Mouse (Mus musculus) liver, embryonic 16.5 days (tissue): ENCODE results near the gene Bach1. TPM values are rescaled to one million over a fixed set of nuclear protein-coding genes. Genes with fewer than 3 reads are reported as not detected.

Source experiments
- ATAC-seq: fragments of 200-750 bp; cut with Nextera tagmentation; 2 replicates; pipeline ENCODE4 v1.8.0; 2017; ENCODE audit warnings: low read depth, mild to moderate bottlenecking, moderate number of reproducible peaks, moderate library complexity
- H3K27ac ChIP-seq: fragments of 300-500 bp; sonication (generic); 2 replicates; pipeline ENCODE4 v1.5.1; 2014; ENCODE audit warnings: mild to moderate bottlenecking, low read length
- H3K27me3 ChIP-seq: fragments of 300-500 bp; sonication (generic); 2 replicates; pipeline ENCODE4 v1.6.1; 2014; ENCODE audit warnings: low read depth, low read length, mixed read lengths; ENCODE audit not compliant: control insufficient read depth, insufficient read depth
- H3K36me3 ChIP-seq: fragments of 300-500 bp; sonication (generic); 2 replicates; pipeline ENCODE4 v1.6.1; 2014; ENCODE audit warnings: mild to moderate bottlenecking; ENCODE audit not compliant: control insufficient read depth, insufficient read depth
- H3K4me1 ChIP-seq: fragments of 300-500 bp; sonication (generic); 2 replicates; pipeline ENCODE4 v1.6.1; 2014; ENCODE audit warnings: low read depth, low read length, mixed read lengths; ENCODE audit not compliant: control insufficient read depth
- H3K4me2 ChIP-seq: fragments of 300-500 bp; sonication (generic); 2 replicates; pipeline ENCODE4 v1.6.1; 2014; ENCODE audit warnings: low read depth, low read length, mixed read lengths
- H3K4me3 ChIP-seq: fragments of 300-500 bp; sonication (generic); 2 replicates; pipeline ENCODE4 v1.5.1; 2014; ENCODE audit warnings: low read depth, mild to moderate bottlenecking, low read length
- H3K9ac ChIP-seq: fragments of 300-500 bp; sonication (generic); 2 replicates; pipeline ENCODE4 v1.6.1; 2014; ENCODE audit warnings: low read depth, low read length
- H3K9me3 ChIP-seq: fragments of 300-500 bp; sonication (generic); replicated peaks from 2 replicates; pipeline ENCODE4 v1.6.1; 2016; ENCODE audit warnings: low read length; ENCODE audit not compliant: control insufficient read depth
- WGBS: fragments of 180-500 bp; shearing (Covaris S2); extraction: QIAGEN DNeasy Blood & Tissue Kit; methylation state at CpG from one replicate; pipeline ENCODE4 v1.1.7; 2014; ENCODE audit not compliant: insufficient replicate concordance; 5-methylcytosine and 5-hydroxymethylcytosine counted together
- polyA plus RNA-seq: library from polyadenylated mRNA; unstranded; fragments of >200 nt; fragmentation: Nextera tagmentation; extraction: Ambion mirVana; gene quantifications from 2 replicates; pipeline ENCODE4 v1.2.1, GENCODE M21; 2015

Bach1 gene
- polyA plus RNA-seq, 1 experiment from 2014 or later: 5.8 TPM

DNA sequence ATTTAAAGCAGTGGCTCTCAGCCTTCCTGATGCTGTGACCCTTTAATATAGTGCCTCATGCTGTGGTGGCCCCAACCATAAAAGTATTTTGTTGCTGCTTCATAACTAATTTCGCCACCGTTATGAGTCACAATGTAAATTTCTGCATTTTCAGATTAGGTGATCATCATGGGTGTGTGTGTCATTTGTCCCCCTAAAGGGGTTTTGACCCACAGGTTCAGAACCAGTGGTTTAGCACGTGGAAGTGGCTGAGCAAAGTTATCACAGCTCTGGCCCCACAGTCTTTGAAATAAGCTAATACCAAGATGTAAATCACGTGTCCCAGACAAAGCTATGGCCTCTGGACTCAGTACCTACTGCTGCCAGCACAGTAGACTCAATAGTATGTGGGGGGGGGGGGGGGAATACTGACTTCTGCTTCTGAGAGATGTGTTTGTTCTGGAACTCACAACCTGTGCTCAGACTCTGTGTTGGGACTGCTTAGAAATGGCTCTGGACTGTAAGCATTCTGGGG, 36.2 kb downstream of the Bach1 start:
- H3K27me3 ChIP-seq: no peaks in the 10 kb centered on the region
- H3K4me3 ChIP-seq: no peak overlapping the region
- no peaks in the 10 kb centered on the region for H3K9me3 ChIP-seq
- peaks cover 3% of the 10 kb centered on the region for H3K4me1 ChIP-seq
- no peak overlapping the region for H3K9ac ChIP-seq
- no peak overlapping the region for H3K4me2 ChIP-seq
- no peak overlapping the region for H3K27ac ChIP-seq
- ATAC-seq: no peak
- H3K36me3 ChIP-seq: peaks cover 12% of the 10 kb centered on the region
- 81% methylated on average over 4 of the region's 4 CpGs for WGBS

DNA sequence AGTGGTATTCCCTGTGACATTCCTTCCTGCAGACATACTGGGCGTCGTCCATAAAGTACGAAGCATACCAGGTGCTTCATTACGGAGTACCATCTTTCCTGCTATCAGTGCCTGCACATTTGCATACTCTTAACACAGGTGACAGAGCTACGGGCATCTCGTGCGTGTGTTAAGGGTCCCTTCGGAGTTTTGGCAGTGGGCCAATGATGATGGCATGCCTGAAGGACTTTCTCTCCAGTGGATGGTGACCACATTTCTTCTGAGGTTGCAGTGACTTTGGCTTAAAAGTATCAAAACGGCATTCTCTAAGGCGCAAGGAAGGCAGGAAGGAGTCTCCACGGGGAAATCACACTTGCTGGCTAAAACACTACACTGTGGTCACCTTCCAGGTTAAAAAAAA, 37.4 kb downstream of the Bach1 start:
- H3K27ac ChIP-seq: no peak overlapping the region

DNA sequence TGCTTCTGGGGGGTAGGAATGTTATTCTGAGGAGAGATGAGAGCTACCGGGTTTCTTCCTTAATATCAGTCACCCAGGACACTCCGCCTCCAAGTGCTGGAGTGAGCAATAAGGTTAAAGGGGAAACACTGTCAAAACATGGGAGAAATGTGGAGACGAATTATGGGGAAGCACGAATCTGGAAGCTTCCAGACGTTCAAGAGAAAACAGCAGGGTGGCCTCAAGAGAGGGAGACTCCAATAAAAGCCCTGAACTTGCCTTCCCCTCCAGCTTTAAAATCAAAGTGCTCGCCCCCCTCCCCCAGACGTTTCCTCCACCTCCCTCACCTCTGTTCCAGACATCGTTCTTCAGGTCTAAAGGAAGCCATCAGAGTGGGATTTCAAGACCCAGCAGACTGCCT, 38.6 kb downstream of the Bach1 start:
- Histone ChIP-seq H3K27me3 (no peaks in the 10 kb centered on the region), H3K4me1 (peaks cover 3% of the 10 kb centered on the region), H3K4me3 (no peak overlapping the region), H3K9me3 (no peaks in the 10 kb centered on the region), H3K27ac (no peak overlapping the region), H3K9ac (no peak overlapping the region), H3K36me3 (no peaks in the 10 kb centered on the region), H3K4me2 (no peak overlapping the region)
- WGBS: 47% methylated on average over 8 of the region's 8 CpGs
- ATAC-seq: no peak

More for the DNA sequence above, 37.4 kb downstream of the Bach1 start:
- Histone ChIP-seq H3K27me3 (no peaks in the 10 kb centered on the region), H3K9ac (no peak overlapping the region), H3K4me1 (peaks cover 3% of the 10 kb centered on the region), H3K4me3 (no peak overlapping the region), H3K36me3 (peaks cover under 1% of the 10 kb centered on the region; the same call in 1 of the 2 replicates), H3K4me2 (no peak overlapping the region), H3K9me3 (no peaks in the 10 kb centered on the region)
- 79% methylated on average over 11 of the region's 11 CpGs for WGBS
- ATAC-seq: no peak

DNA sequence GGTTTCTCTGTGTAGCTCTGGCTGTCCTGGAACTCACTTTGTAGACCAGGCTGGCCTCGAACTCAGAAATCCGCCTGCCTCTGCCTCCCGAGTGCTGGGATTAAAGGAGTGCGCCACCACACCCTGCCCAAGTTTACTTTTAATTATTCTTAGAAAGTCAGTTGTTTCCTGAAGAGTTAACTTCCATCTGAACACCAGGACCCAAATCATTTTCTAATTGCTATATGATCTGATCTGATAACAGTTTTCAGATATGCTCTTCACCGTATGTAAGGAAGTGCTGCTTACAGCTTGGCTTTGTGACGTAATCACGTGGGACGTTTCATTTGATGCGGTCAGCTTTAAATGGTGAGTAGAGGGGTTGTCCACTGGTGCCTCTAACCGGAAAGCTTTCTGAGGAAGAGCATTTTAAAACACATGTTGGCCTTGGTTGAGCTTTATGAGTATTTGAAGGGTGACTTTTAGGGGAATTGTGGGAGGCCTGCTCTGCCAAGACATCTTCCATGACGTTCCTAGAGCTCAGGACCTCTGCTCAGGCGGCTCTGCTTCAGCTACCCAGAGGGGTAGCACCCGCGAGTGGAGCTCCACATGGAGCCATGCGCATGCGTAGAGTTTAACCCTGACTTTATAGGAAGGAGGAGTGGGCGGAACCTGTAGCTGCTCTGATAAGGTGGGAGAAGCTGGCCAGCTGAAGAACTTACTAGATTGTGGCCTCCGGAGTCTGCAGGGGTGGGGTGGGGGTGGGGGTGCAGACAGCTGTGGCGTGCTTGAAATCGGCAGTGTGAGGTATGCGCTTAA, 39.3 kb downstream of the Bach1 start:
- no peak overlapping the region for H3K9ac ChIP-seq
- no peaks in the 10 kb centered on the region for H3K9me3 ChIP-seq
- peaks cover 3% of the 10 kb centered on the region for H3K4me1 ChIP-seq
- ATAC-seq: no peak
- H3K36me3 ChIP-seq: no peaks in the 10 kb centered on the region
- H3K4me3 ChIP-seq: no peak overlapping the region
- WGBS: 59% methylated on average over 21 of the region's 21 CpGs
- H3K27ac ChIP-seq: no peak overlapping the region
- H3K27me3 ChIP-seq: no peaks in the 10 kb centered on the region
- H3K4me2 ChIP-seq: no peak overlapping the region

DNA sequence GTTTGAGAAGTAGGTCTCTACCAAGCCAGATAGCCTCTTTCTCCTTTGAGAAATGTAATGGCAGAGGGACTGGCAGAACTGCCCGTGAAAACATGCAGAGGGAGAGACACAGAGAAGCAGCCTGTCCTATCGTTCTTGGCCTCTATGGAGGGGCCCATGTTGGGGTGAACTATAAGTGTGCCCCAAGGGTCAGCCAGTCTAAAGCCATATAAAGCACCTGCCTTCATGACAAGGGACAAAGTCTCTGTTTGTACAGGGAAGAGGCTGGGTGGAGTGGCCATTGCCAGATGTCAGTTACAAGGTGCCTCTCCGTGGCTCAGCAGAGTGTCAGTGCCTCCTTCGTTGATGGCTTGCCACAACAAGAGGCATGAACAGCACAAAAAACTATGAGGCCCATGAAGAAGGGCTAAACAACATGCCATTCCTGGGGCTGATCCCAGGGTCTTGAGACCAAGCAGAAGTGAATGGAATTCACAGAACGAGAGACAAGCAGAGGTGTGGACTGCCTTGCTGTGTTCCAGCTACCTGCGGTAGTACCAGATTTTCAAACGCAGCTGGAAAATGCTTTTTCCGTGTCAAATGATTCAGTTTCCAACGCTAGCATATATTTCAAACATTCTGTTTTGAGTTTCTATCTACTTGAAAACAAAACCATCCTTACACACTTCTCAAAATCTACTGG, 42.4 kb downstream of the Bach1 start:
- Histone ChIP-seq H3K9ac (no peak overlapping the region), H3K4me3 (no peak overlapping the region), H3K4me1 (peaks cover 3% of the 10 kb centered on the region), H3K36me3 (no peaks in the 10 kb centered on the region), H3K27me3 (no peaks in the 10 kb centered on the region), H3K27ac (no peak overlapping the region), H3K9me3 (no peaks in the 10 kb centered on the region), H3K4me2 (no peak overlapping the region)
- WGBS: 65% methylated on average over 9 of the region's 9 CpGs
- no peak for ATAC-seq

DNA sequence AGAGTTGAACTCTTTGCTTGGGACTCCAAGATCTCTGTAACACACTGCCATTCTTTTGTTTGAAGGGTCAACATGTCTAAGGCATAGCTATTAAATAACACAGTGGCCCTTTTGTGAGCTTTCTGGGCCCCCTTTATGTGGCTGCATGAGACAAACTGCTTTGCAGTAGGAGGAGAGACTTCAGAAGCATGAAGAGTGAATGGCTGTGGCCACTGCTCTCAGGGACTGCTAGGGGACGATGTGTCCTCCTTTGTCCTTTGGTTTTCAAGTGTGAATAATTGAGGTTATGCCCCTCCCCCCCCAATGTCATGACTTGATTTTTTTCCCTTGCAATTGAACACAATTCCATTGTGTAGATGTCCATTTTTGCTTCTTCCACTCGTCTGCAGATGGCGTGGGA, 44.9 kb downstream of the Bach1 start:
- Histone ChIP-seq H3K27me3 (no peaks in the 10 kb centered on the region), H3K4me1 (no peaks in the 10 kb centered on the region), H3K9ac (no peak overlapping the region), H3K36me3 (no peaks in the 10 kb centered on the region), H3K4me3 (no peak overlapping the region), H3K27ac (no peak overlapping the region), H3K4me2 (no peak overlapping the region), H3K9me3 (no peaks in the 10 kb centered on the region)
- WGBS: 49% methylated on average over 3 of the region's 3 CpGs
- ATAC-seq: no peak

DNA sequence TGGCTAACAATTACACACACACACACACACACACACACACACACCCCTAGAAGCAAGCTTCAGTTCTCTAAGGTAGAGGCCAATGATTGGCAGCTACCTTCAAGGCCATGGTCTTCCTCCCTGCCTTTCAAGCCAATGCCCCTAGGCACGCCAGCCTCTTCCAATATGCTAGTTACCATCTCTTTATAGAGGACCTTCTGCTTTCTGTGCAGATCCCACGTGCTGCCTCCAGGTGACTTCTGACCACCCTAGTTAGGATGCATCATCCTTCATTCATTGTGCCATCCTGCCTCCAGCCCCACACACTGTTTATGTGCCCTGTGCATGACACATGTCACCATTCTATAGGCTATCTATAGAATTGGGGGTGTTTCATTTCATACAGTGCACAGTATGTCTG, 45.6 kb downstream of the Bach1 start:
- H3K36me3 ChIP-seq: no peaks in the 10 kb centered on the region
- no peaks in the 10 kb centered on the region for H3K4me1 ChIP-seq
- no peak for ATAC-seq
- H3K4me2 ChIP-seq: no peak overlapping the region
- H3K4me3 ChIP-seq: no peak overlapping the region
- H3K9me3 ChIP-seq: no peaks in the 10 kb centered on the region
- no peak overlapping the region for H3K9ac ChIP-seq
- no peaks in the 10 kb centered on the region for H3K27me3 ChIP-seq
- H3K27ac ChIP-seq: no peak overlapping the region
- WGBS: 47% methylated on average over 2 of the region's 2 CpGs

DNA sequence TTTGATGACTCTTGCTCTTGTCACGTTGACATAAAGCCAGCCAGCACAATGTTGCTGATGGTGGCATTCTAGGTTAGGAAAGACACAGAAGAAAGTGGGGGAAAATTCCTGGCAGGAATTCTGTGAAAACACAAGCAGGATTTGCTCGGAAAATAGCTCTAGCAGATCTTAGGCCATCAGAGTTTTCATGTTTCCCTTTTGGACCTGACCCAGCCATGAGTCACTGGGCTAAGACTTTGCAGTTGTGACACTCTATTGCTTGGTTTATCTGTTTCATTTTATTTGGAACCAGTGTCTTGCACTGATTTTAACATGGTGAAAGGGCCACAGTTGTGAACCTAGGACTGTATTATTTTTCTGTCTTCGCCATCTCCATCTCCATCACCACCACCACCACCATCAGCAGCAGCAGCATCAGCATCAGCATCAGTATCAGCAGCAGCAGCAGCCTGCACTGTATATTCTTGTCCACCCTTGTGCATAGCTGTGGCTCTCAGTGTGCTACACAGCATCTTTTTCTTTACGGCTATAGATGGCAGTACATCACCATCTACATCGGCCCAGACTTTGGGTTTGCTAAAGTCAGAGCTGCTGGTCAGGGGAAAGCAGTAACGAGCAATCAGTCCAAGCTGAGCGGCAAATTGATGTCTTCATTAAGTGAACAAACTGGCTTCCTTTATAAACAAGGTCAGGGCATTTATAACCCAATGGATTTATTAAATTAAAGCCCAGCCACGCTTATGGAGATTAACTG, 46.6 kb downstream of the Bach1 start:
- 68% methylated on average over 8 of the region's 8 CpGs for WGBS
- ATAC-seq: no peak
- Histone ChIP-seq H3K36me3 (no peaks in the 10 kb centered on the region), H3K4me1 (no peaks in the 10 kb centered on the region), H3K9ac (no peak overlapping the region), H3K9me3 (no peaks in the 10 kb centered on the region), H3K27ac (no peak overlapping the region), H3K4me2 (no peak overlapping the region), H3K27me3 (no peaks in the 10 kb centered on the region), H3K4me3 (no peak overlapping the region)
